Mouse (Mus musculus) MEL (cell line): ENCODE results near the gene Cdk20. TPM values are rescaled to one million over a fixed set of nuclear protein-coding genes. Genes with fewer than 3 reads are reported as not detected.

Source experiments
- DNase-seq: peaks from one replicate; pipeline ENCODE4 v3.0.0; 2011; ENCODE audit warnings: low read depth, low spot score
- H3K27ac ChIP-seq: 2 replicates; pipeline ENCODE4 v1.5.1; 2012; ENCODE audit warnings: low read depth, mild to moderate bottlenecking, control low read depth, low read length, moderate library complexity; ENCODE audit not compliant: control insufficient read depth
- H3K27me3 ChIP-seq, 2 experiments: fragments of 150-350 bp in 1 of 2; sonication (generic) in 1 of 2; 2 replicates each; pipeline ENCODE4 v1.6.1; 2012; ENCODE audit warnings: low read length in 2 of 2, mild to moderate bottlenecking in 2 of 2, improper control_type of control experiment in 1 of 2, moderate library complexity in 1 of 2; ENCODE audit not compliant: insufficient read depth in 2 of 2, control insufficient read depth in 1 of 2
- H3K36me3 ChIP-seq, 2 experiments: 2 replicates each; pipeline ENCODE4 v1.6.1; 2012 to 2014; ENCODE audit warnings: low read length in 2 of 2, improper control_type of control experiment in 1 of 2, inconsistent platforms in 1 of 2, mild to moderate bottlenecking in 1 of 2; ENCODE audit not compliant: insufficient read depth in 2 of 2, control insufficient read depth in 1 of 2
- H3K4me1 ChIP-seq, 2 experiments: fragments of 150-350 bp in 1 of 2; sonication (generic) in 1 of 2; 2 replicates each; pipeline ENCODE4 v1.6.1; 2012; ENCODE audit warnings: low read length in 2 of 2, improper control_type of control experiment in 1 of 2, mild to moderate bottlenecking in 1 of 2; ENCODE audit not compliant: insufficient read depth in 2 of 2, control insufficient read depth in 1 of 2
- H3K4me3 ChIP-seq, 2 experiments: fragments of 150-350 bp in 1 of 2; sonication (generic) in 1 of 2; 2 replicates each; pipeline ENCODE4 v1.5.1; 2012; ENCODE audit warnings: low read depth in 2 of 2, low read length in 2 of 2, mild to moderate bottlenecking in 2 of 2, moderate library complexity in 2 of 2, control low read depth in 1 of 2, improper control_type of control experiment in 1 of 2; ENCODE audit not compliant: control insufficient read depth in 1 of 2, insufficient read depth in 1 of 2
- H3K79me2 ChIP-seq: 2 replicates; pipeline ENCODE4 v1.6.1; 2012; ENCODE audit warnings: mild to moderate bottlenecking, low read length, moderate library complexity; ENCODE audit not compliant: control insufficient read depth, poor library complexity, insufficient read depth
- H3K9ac ChIP-seq: 2 replicates; pipeline ENCODE4 v1.6.1; 2012; ENCODE audit warnings: low read depth, mild to moderate bottlenecking, control low read depth, low read length, moderate library complexity; ENCODE audit not compliant: control insufficient read depth, poor library complexity, severe bottlenecking
- H3K9me3 ChIP-seq: fragments of 150-350 bp; sonication (generic); replicated peaks from 2 replicates; pipeline ENCODE4 v1.6.1; 2012; ENCODE audit warnings: mild to moderate bottlenecking, low read length, improper control_type of control experiment, moderate library complexity; ENCODE audit not compliant: insufficient read depth
- BHLHE40 ChIP-seq: IDR thresholded peaks from 2 replicates; pipeline ENCODE4 v1.6.1; 2012; ENCODE audit warnings: low read depth, mild to moderate bottlenecking, inconsistent platforms, low read length, improper control_type of control experiment, borderline replicate concordance
- CHD1 ChIP-seq: IDR thresholded peaks from 2 replicates; pipeline ENCODE4 v1.6.1; 2012; ENCODE audit warnings: low read depth, mild to moderate bottlenecking, inconsistent platforms, low read length, improper control_type of control experiment
- ELF1 ChIP-seq: IDR thresholded peaks from 2 replicates; pipeline ENCODE4 v1.6.1; 2014; ENCODE audit warnings: low read depth, mild to moderate bottlenecking, inconsistent platforms, low read length, improper control_type of control experiment, moderate library complexity
- EP300 ChIP-seq, 2 experiments: IDR thresholded peaks; 2 replicates each; pipeline ENCODE4 v1.6.1; 2011; ENCODE audit warnings: improper control_type of control experiment in 2 of 2, low read length in 2 of 2, low read depth in 1 of 2, mild to moderate bottlenecking in 1 of 2
- GATA1 ChIP-seq: IDR thresholded peaks from 2 replicates; pipeline ENCODE4 v1.6.1; 2011; ENCODE audit warnings: low read depth, low read length, improper control_type of control experiment
- JUND ChIP-seq: IDR thresholded peaks from 2 replicates; pipeline ENCODE4 v1.6.1; 2011; ENCODE audit warnings: low read depth, mild to moderate bottlenecking, improper control_type of control experiment, low read length
- KAT2A ChIP-seq: conservative IDR thresholded peaks from 2 replicates; pipeline ENCODE4 v1.6.1; 2012; ENCODE audit warnings: low read depth, low read length, improper control_type of control experiment, inconsistent platforms
- MAZ ChIP-seq: IDR thresholded peaks from 2 replicates; pipeline ENCODE4 v1.6.1; 2012; ENCODE audit warnings: low read depth, mild to moderate bottlenecking, inconsistent platforms, low read length, improper control_type of control experiment
- MEF2A ChIP-seq: IDR thresholded peaks from 2 replicates; pipeline ENCODE4 v1.6.1; 2014; ENCODE audit warnings: low read depth, mild to moderate bottlenecking, inconsistent platforms, low read length, improper control_type of control experiment; ENCODE audit not compliant: poor library complexity, insufficient replicate concordance, severe bottlenecking; ENCODE audit errors: extremely low read depth
- MXI1 ChIP-seq: IDR thresholded peaks from 2 replicates; pipeline ENCODE4 v1.6.1; 2011; ENCODE audit warnings: mild to moderate bottlenecking, low read depth, low read length, improper control_type of control experiment
- MYC ChIP-seq: IDR thresholded peaks from 2 replicates; pipeline ENCODE4 v1.6.1; 2011; ENCODE audit warnings: low read depth, mild to moderate bottlenecking, low read length, improper control_type of control experiment, moderate library complexity
- NRF1 ChIP-seq: IDR thresholded peaks from 2 replicates; pipeline ENCODE4 v1.6.1; 2014; ENCODE audit warnings: low read depth, mild to moderate bottlenecking, inconsistent platforms, low read length, improper control_type of control experiment, moderate library complexity; ENCODE audit not compliant: poor library complexity, insufficient read depth, severe bottlenecking
- POLR2AphosphoS5 ChIP-seq: IDR thresholded peaks from 2 replicates; pipeline ENCODE4 v1.6.1; 2012; ENCODE audit warnings: low read depth, borderline replicate concordance, mild to moderate bottlenecking, inconsistent platforms, low read length, moderate library complexity, mixed read lengths
- RCOR1 ChIP-seq: IDR thresholded peaks from 2 replicates; pipeline ENCODE4 v1.6.1; 2012; ENCODE audit warnings: low read depth, mild to moderate bottlenecking, inconsistent platforms, low read length, improper control_type of control experiment
- SIN3A ChIP-seq: IDR thresholded peaks from 2 replicates; pipeline ENCODE4 v1.6.1; 2012; ENCODE audit warnings: low read length, improper control_type of control experiment, inconsistent platforms
- SMC3 ChIP-seq: IDR thresholded peaks from 2 replicates; pipeline ENCODE4 v1.6.1; 2011; ENCODE audit warnings: low read depth, low read length, improper control_type of control experiment
- TAL1 ChIP-seq: IDR thresholded peaks from 2 replicates; pipeline ENCODE4 v1.6.1; 2012; ENCODE audit warnings: mild to moderate bottlenecking, inconsistent platforms, low read length, moderate library complexity, mixed read lengths
- TCF12 ChIP-seq: IDR thresholded peaks from 2 replicates; pipeline ENCODE4 v1.6.1; 2014; ENCODE audit warnings: low read depth, mild to moderate bottlenecking, inconsistent platforms, low read length, improper control_type of control experiment, moderate library complexity
- UBTF ChIP-seq: IDR thresholded peaks from 2 replicates; pipeline ENCODE4 v1.6.1; 2012; ENCODE audit warnings: low read depth, mild to moderate bottlenecking, inconsistent platforms, low read length, improper control_type of control experiment, moderate library complexity, borderline replicate concordance; ENCODE audit not compliant: insufficient read depth
- USF1 ChIP-seq: IDR thresholded peaks from 2 replicates; pipeline ENCODE4 v1.6.1; 2014; ENCODE audit warnings: low read depth, mild to moderate bottlenecking, inconsistent platforms, low read length, improper control_type of control experiment, moderate library complexity
- USF2 ChIP-seq, 2 experiments: IDR thresholded peaks; 2 replicates each; pipeline ENCODE4 v1.6.1; 2011 to 2012; ENCODE audit warnings: improper control_type of control experiment in 2 of 2, low read length in 2 of 2, borderline replicate concordance in 1 of 2, inconsistent platforms in 1 of 2, low read depth in 1 of 2, mild to moderate bottlenecking in 1 of 2; ENCODE audit not compliant: insufficient read depth in 1 of 2
- polyA plus RNA-seq, 2 experiments: library from polyadenylated mRNA; stranded (reverse) in 1 of 2; unstranded in 1 of 2; fragments of >175 nt in 1 of 2; fragments of >200 nt in 1 of 2; gene quantifications; 2 replicates each; pipeline versions ENCODE4 v1.2.1 to v1.2.4; 2012; ENCODE audit warnings: low replicate concordance in 2 of 2, low read depth in 1 of 2; ENCODE audit not compliant: insufficient read length in 2 of 2, insufficient read depth in 1 of 2, missing spikeins in 1 of 2
- total RNA-seq: library from RNA; depleted of rRNA; stranded (reverse); fragments of 300-350 nt; gene quantifications from 2 replicates; pipeline ENCODE4 v1.2.3, GENCODE M21; 2012

The Cdk20 gene
- total and polyA plus RNA-seq, 3 experiments: 3.6 to 9.3 TPM; not detected in 1

- H3K9ac ChIP-seq: no peak overlapping the region
- H3K36me3 ChIP-seq: no peaks in the 10 kb centered on the region
- no peaks in the 10 kb centered on the region for H3K79me2 ChIP-seq
- no peaks in the 10 kb centered on the region for H3K9me3 ChIP-seq
- no peaks in the 10 kb centered on the region for H3K27me3 ChIP-seq
- H3K4me3 ChIP-seq: no peak overlapping the region
- H3K4me1 ChIP-seq: no peaks in the 10 kb centered on the region
- no peak overlapping the region for H3K27ac ChIP-seq
- DNase-seq: no peak
- TF ChIP-seq MEF2A: no peak
- no peak for TF ChIP-seq USF2 (IDR thresholded peaks at IDR 0.05; ENCODE audit: borderline replicate concordance in 1 of 2, insufficient read depth in 1 of 2, low read depth in 1 of 2, low read length in 2 of 2)
- TF ChIP-seq MYC: no peak
Measured at GRCm38 (mm10) chr13:64421386-64421785, 10.7 kb upstream of the Cdk20 start.

DNA sequence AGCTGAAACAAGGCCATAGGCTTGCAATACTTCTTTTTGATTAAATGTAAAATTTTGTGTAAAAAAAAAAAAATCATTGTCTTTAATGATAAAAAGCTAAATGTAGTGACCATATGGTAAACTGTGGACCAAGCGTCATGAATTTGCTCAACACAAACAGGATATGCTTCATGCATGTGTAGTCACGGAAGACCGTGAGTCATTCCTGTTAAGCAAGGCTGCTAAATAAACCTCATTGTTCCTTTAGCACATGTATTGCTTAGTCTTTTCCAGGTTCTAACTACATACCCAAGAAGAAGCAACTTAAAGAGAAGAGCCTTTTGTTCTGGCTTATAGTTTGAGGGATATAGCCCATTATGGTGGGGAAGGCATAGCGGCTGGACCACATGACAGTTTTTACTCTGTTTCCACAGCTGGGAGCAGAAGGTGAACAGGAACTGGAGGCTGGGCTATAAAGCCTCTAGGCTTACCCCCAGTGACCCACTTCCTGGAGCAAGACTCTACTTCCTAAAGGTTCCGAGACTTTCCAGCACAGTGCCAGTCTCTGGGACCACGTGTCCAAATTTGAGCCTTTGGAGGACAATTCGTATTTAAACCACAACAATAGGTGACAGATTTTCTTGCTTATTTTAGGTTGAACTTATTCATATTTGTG is 10.0 kb upstream of the Cdk20 start:
- Histone ChIP-seq H3K27ac (no peak overlapping the region), H3K4me3 (no peak overlapping the region)
- no peak for DNase-seq

DNA sequence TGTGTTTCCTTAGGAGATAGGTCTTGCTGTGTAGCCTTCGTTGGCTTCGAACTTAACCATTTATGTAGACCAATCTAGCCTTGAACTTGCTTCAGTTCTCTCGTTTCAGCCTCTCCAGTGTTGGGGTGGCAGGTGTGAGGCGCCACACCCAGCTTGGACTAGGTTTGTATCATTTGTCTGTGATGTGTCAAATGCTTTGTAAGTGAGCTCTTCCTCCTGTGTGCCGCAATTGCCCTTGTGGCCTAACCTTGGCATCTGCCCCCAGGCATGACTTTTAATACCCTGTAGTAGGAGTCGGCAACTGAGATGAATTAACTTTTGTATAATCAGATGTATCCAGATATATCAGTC is 9.5 kb upstream of the Cdk20 start:
- Histone ChIP-seq H3K4me1 (no peaks in the 10 kb centered on the region), H3K27me3 (no peaks in the 10 kb centered on the region), H3K9ac (no peak overlapping the region), H3K36me3 (no peaks in the 10 kb centered on the region), H3K9me3 (no peaks in the 10 kb centered on the region), H3K27ac (no peak overlapping the region), H3K79me2 (no peaks in the 10 kb centered on the region), H3K4me3 (no peak overlapping the region)
- no peak for TF ChIP-seq POLR2AphosphoS5
- no peak for TF ChIP-seq GATA1
- TF ChIP-seq RCOR1: no peak
- TF ChIP-seq BHLHE40: no peak
- no peak for TF ChIP-seq MYC
- no peak for TF ChIP-seq ELF1
- no peak for TF ChIP-seq SMC3
- TF ChIP-seq TAL1: no peak
- TF ChIP-seq USF2 (IDR thresholded peaks at IDR 0.05; ENCODE audit: borderline replicate concordance in 1 of 2, insufficient read depth in 1 of 2, low read depth in 1 of 2, low read length in 2 of 2): no peak
- TF ChIP-seq TCF12: no peak
- no peak for TF ChIP-seq USF1
- no peak for TF ChIP-seq MXI1
- no peak for TF ChIP-seq CHD1
- TF ChIP-seq MAZ: no peak
- no peak for TF ChIP-seq EP300 (IDR thresholded peaks at IDR 0.05; ENCODE audit: low read depth in 1 of 2, low read length in 2 of 2)
- no peak for TF ChIP-seq SIN3A
- no peak for TF ChIP-seq JUND
- TF ChIP-seq NRF1: no peak
- TF ChIP-seq UBTF: no peak
- no peak for DNase-seq

More for the DNA sequence above, 10.0 kb upstream of the Cdk20 start:
- H3K36me3 ChIP-seq: no peaks in the 10 kb centered on the region
- H3K79me2 ChIP-seq: no peaks in the 10 kb centered on the region
- H3K4me1 ChIP-seq: no peaks in the 10 kb centered on the region
- H3K9ac ChIP-seq: no peak overlapping the region
- TF ChIP-seq KAT2A: no peak
- TF ChIP-seq, all 39 proteins: peak for 0
- H3K9me3 ChIP-seq: no peaks in the 10 kb centered on the region
- H3K27me3 ChIP-seq: no peaks in the 10 kb centered on the region
